Comparison of ENCODE assay signal across 10 mouse cellular contexts in genomic region chrX:164978866-164979265, GRCm38 (mm10). TPM values are rescaled to one million over a fixed set of nuclear protein-coding genes. Genes with fewer than 3 reads are reported as not detected.
DNase-seq lines count a peak whose midpoint lies in the region; ATAC-seq and TF ChIP-seq lines count a peak whose summit lies in the region.
"Had no signal": no experiment of that assay in that cellular context is flagged by ENCODE, and none has a peak within 500 bp of the region (broad histone marks: within the 10 kb centered on the region; RNA-seq: fewer than 3 reads in every experiment).

No protein-coding gene starts in this region.

- no peaks in the 10 kb centered on the region for H3K36me3 ChIP-seq in kidney, embryonic 15.5 days
- no peaks in the 10 kb centered on the region for H3K36me3 ChIP-seq in kidney, adult 2 months (ENCODE audit: control insufficient read depth, insufficient read depth, low read length)
- H3K36me3 ChIP-seq in embryonic facial prominence, embryonic 12.5 days: no peaks in the 10 kb centered on the region
- no peaks in the 10 kb centered on the region for H3K36me3 ChIP-seq in forebrain, embryonic 15.5 days
- H3K36me3 ChIP-seq in liver, postnatal 0 days (replicated peaks; ENCODE audit: insufficient read depth, low read length): no peaks in the 10 kb centered on the region

- H3K9ac ChIP-seq in kidney, embryonic 15.5 days: no peak overlapping the region
- H3K9ac ChIP-seq in embryonic facial prominence, embryonic 12.5 days: no peak overlapping the region
- H3K9ac ChIP-seq in forebrain, embryonic 15.5 days (replicated peaks): no peak overlapping the region
- no peak overlapping the region for H3K9ac ChIP-seq in liver, postnatal 0 days (replicated peaks)

- 92% methylated on average over 2 of the region's 2 CpGs for WGBS in kidney, embryonic 15.5 days
- WGBS in kidney, adult 2 months: 76% methylated on average over 2 of the region's 2 CpGs
- WGBS in embryonic facial prominence, embryonic 12.5 days: 94% methylated on average over 2 of the region's 2 CpGs
- WGBS in forebrain, embryonic 15.5 days: 98% methylated on average over 2 of the region's 2 CpGs
- WGBS in liver, postnatal 0 days (ENCODE audit: insufficient replicate concordance): 76% methylated on average over 2 of the region's 2 CpGs

- no peaks in the 10 kb centered on the region for H3K9me3 ChIP-seq in kidney, embryonic 15.5 days (replicated peaks)
- no peaks in the 10 kb centered on the region for H3K9me3 ChIP-seq in embryonic facial prominence, embryonic 12.5 days
- H3K9me3 ChIP-seq in forebrain, embryonic 15.5 days: no peaks in the 10 kb centered on the region
- H3K9me3 ChIP-seq in liver, postnatal 0 days (ENCODE audit: low read length): no peaks in the 10 kb centered on the region

- ATAC-seq in kidney, embryonic 15.5 days (replicated peaks; ENCODE audit: low FRiP score): no peak
- no peak for ATAC-seq in embryonic facial prominence, embryonic 12.5 days (ENCODE audit: insufficient number of reproducible peaks, insufficient read depth, low FRiP score, low TSS enrichment)
- ATAC-seq in forebrain, embryonic 15.5 days (replicated peaks): no peak
- ATAC-seq in liver, postnatal 0 days: no peak

- H3K27me3 ChIP-seq in kidney, embryonic 15.5 days: peaks cover 16% of the 10 kb centered on the region; the same call in 1 of the 2 replicates
- no peaks in the 10 kb centered on the region for H3K27me3 ChIP-seq in kidney, adult 2 months (replicated peaks; ENCODE audit: control insufficient read depth, insufficient read depth, low read length)
- H3K27me3 ChIP-seq in embryonic facial prominence, embryonic 12.5 days: no peaks in the 10 kb centered on the region
- H3K27me3 ChIP-seq in forebrain, embryonic 15.5 days: no peaks in the 10 kb centered on the region
- H3K27me3 ChIP-seq in liver, postnatal 0 days (ENCODE audit: insufficient read depth, low read length): no peaks in the 10 kb centered on the region

- no peak overlapping the region for H3K27ac ChIP-seq in kidney, embryonic 15.5 days
- H3K27ac ChIP-seq in kidney, adult 2 months (ENCODE audit: insufficient read depth, low read depth, low read length): no peak overlapping the region
- no peak overlapping the region for H3K27ac ChIP-seq in embryonic facial prominence, embryonic 12.5 days
- no peak overlapping the region for H3K27ac ChIP-seq in forebrain, embryonic 15.5 days (replicated peaks)
- no peak overlapping the region for H3K27ac ChIP-seq in liver, postnatal 0 days (ENCODE audit: low read depth)

- TF ChIP-seq CTCF in kidney, adult 2 months (conservative IDR thresholded peaks at IDR 0.05; ENCODE audit: insufficient read depth, insufficient read length, low read depth, low read length): no peak
- TF ChIP-seq CTCF in liver, postnatal 0 days (IDR thresholded peaks at IDR 0.05; ENCODE audit: low read depth): no peak

- TF ChIP-seq EP300 in liver, postnatal 0 days (IDR thresholded peaks at IDR 0.05; ENCODE audit: low read depth): no peak

- TF ChIP-seq POLR2A in kidney, adult 2 months (IDR thresholded peaks at IDR 0.05; ENCODE audit: low read depth, low read length): no peak

- H3K4me2 ChIP-seq in kidney, embryonic 15.5 days: peak overlapping the region; percentile 59
- H3K4me2 ChIP-seq in embryonic facial prominence, embryonic 12.5 days (replicated peaks): peak overlapping the region; percentile 49; the same call in 1 of the 2 replicates
- H3K4me2 ChIP-seq in forebrain, embryonic 15.5 days (replicated peaks): 0 out of 2 replicates have a peak overlapping the region, but pooled peaks have one; percentile 41
- peak overlapping the region; percentile 69; the same call in 1 of the 2 replicates for H3K4me2 ChIP-seq in liver, postnatal 0 days (ENCODE audit: low read depth, low read length)

- no peak for DNase-seq in kidney, adult 2 months
- DNase-seq in liver, postnatal 0 days: no peak
- no peak for DNase-seq in layer of hippocampus, adult 11-12 months (ENCODE audit: low spot score)
- DNase-seq in cerebellum, adult 11-12 months: no peak
- DNase-seq in adipocyte (ENCODE audit: low spot score): no peak

- no peaks in the 10 kb centered on the region for H3K4me1 ChIP-seq in kidney, embryonic 15.5 days
- peaks cover 5% of the 10 kb centered on the region; the same call in 1 of the 2 replicates for H3K4me1 ChIP-seq in kidney, adult 2 months (ENCODE audit: control insufficient read depth, insufficient read depth, low read length)
- 0 out of 2 replicates have a peak, but pooled peaks cover 2% of the 10 kb centered on the region for H3K4me1 ChIP-seq in embryonic facial prominence, embryonic 12.5 days
- H3K4me1 ChIP-seq in forebrain, embryonic 15.5 days: peaks cover 14% of the 10 kb centered on the region
- no peaks in the 10 kb centered on the region for H3K4me1 ChIP-seq in liver, postnatal 0 days (ENCODE audit: insufficient read depth)

- H3K4me3 ChIP-seq in kidney, embryonic 15.5 days (replicated peaks): no peak overlapping the region; the same call in 1 of the 2 replicates
- H3K4me3 ChIP-seq in kidney, adult 2 months (ENCODE audit: insufficient read depth, low read depth, low read length): no peak overlapping the region
- no peak overlapping the region for H3K4me3 ChIP-seq in embryonic facial prominence, embryonic 12.5 days
- H3K4me3 ChIP-seq in forebrain, embryonic 15.5 days: peak overlapping the region; percentile 58; the same call in 1 of the 2 replicates
- H3K4me3 ChIP-seq in liver, postnatal 0 days (ENCODE audit: low read depth, low read length): no peak overlapping the region

RNA-seq across cellular contexts. Expression of gene Mospd2, which starts 1.3 kb away (rescaled TPM):
- 20.0 and 20.2 TPM in 2 replicates for polyA plus RNA-seq in kidney, embryonic 15.5 days (2015; fragmentation: Nextera tagmentation; extraction: Ambion mirVana)
- 6.0 and 6.6 TPM in 2 replicates for polyA plus RNA-seq in kidney, adult 2 months (2012; rRNA removed)
- 15.2 and 16.0 TPM in 2 replicates for polyA plus RNA-seq in embryonic facial prominence, embryonic 12.5 days (2016; fragmentation: Nextera tagmentation; extraction: Ambion mirVana)
- polyA plus RNA-seq in forebrain, embryonic 15.5 days (2015; fragmentation: Nextera tagmentation; extraction: Ambion mirVana): 15.4 and 15.8 TPM in 2 replicates
- 8.9 and 9.7 TPM in 2 replicates for polyA plus RNA-seq in liver, postnatal 0 days (2015; fragmentation: Nextera tagmentation; extraction: Ambion mirVana)

RNA-seq across cellular contexts. Expression of gene Fancb, which starts 1.5 kb away (rescaled TPM):
- 9.2 and 10.6 TPM in 2 replicates for polyA plus RNA-seq in kidney, embryonic 15.5 days (2015; fragmentation: Nextera tagmentation; extraction: Ambion mirVana)
- polyA plus RNA-seq in kidney, adult 2 months (2012; rRNA removed): 0.29 and 0.38 TPM in 2 replicates
- polyA plus RNA-seq in embryonic facial prominence, embryonic 12.5 days (2016; fragmentation: Nextera tagmentation; extraction: Ambion mirVana): 8.0 and 9.2 TPM in 2 replicates
- polyA plus RNA-seq in forebrain, embryonic 15.5 days (2015; fragmentation: Nextera tagmentation; extraction: Ambion mirVana): 4.1 and 4.8 TPM in 2 replicates
- polyA plus RNA-seq in liver, postnatal 0 days (2015; fragmentation: Nextera tagmentation; extraction: Ambion mirVana): 1.2 and 1.6 TPM in 2 replicates

RNA-seq across cellular contexts. Expression of gene Gm17604, which starts 25.8 kb away (rescaled TPM):
- polyA plus RNA-seq in kidney, embryonic 15.5 days (2015; fragmentation: Nextera tagmentation; extraction: Ambion mirVana): not detected in 2 replicates
- polyA plus RNA-seq in kidney, adult 2 months (2012; rRNA removed): not detected in 2 replicates
- not detected in 2 replicates for polyA plus RNA-seq in embryonic facial prominence, embryonic 12.5 days (2016; fragmentation: Nextera tagmentation; extraction: Ambion mirVana)
- polyA plus RNA-seq in forebrain, embryonic 15.5 days (2015; fragmentation: Nextera tagmentation; extraction: Ambion mirVana): not detected in 2 replicates
- polyA plus RNA-seq in liver, postnatal 0 days (2015; fragmentation: Nextera tagmentation; extraction: Ambion mirVana): not detected in 2 replicates
- polyA plus RNA-seq: erythroblast, embryonic 14.5 days; small intestine, adult 2 months had no signal
